Comparison of ENCODE assay signal across 25 mouse cellular contexts in genomic region chr7:128790045-128790444, GRCm38 (mm10). TPM values are rescaled to one million over a fixed set of nuclear protein-coding genes. Genes with fewer than 3 reads are reported as not detected.
A peak's percentile ranks its signal among the peaks of the same experiment; 100 is the strongest.
DNase-seq lines count a peak whose midpoint lies in the region; ATAC-seq and TF ChIP-seq lines count a peak whose summit lies in the region.
"Had no signal": no experiment of that assay in that cellular context is flagged by ENCODE, and none has a peak within 500 bp of the region (broad histone marks: within the 10 kb centered on the region; RNA-seq: fewer than 3 reads in every experiment).

No protein-coding gene starts in this region.

- no peak overlapping the region for H3K9ac ChIP-seq in heart, postnatal 0 days (replicated peaks; ENCODE audit: low read depth, low read length)
- H3K9ac ChIP-seq: embryonic facial prominence, embryonic 13.5 days; heart, embryonic 12.5 days; hindbrain, embryonic 13.5 days had no signal

- H3K27me3 ChIP-seq in heart, postnatal 0 days (ENCODE audit: control insufficient read depth, insufficient read depth, low read length), result no peaks in the 10 kb centered on the region
- H3K27me3 ChIP-seq: embryonic facial prominence, embryonic 13.5 days; heart, embryonic 12.5 days; hindbrain, embryonic 13.5 days had no signal

- H3K4me2 ChIP-seq in heart, postnatal 0 days (ENCODE audit: low read depth, low read length), result no peak overlapping the region
- H3K4me2 ChIP-seq: embryonic facial prominence, embryonic 13.5 days; heart, embryonic 12.5 days; hindbrain, embryonic 13.5 days had no signal

- 75% methylated on average over 4 of the region's 4 CpGs for WGBS in heart, postnatal 0 days

- H3K27ac ChIP-seq in heart, postnatal 0 days (ENCODE audit: low read depth), result no peak overlapping the region
- H3K27ac ChIP-seq: embryonic facial prominence, embryonic 13.5 days; hindbrain, embryonic 13.5 days; layer of hippocampus, adult 2 months; limb, embryonic 10.5 days had no signal

- no peaks in the 10 kb centered on the region for H3K9me3 ChIP-seq in heart, postnatal 0 days (replicated peaks; ENCODE audit: control insufficient read depth, low read length)
- H3K9me3 ChIP-seq: embryonic facial prominence, embryonic 13.5 days; G1E; heart, embryonic 12.5 days; hindbrain, embryonic 13.5 days; limb, embryonic 10.5 days had no signal

- H3K4me1 ChIP-seq in heart, postnatal 0 days (ENCODE audit: control insufficient read depth, insufficient read depth), result no peaks in the 10 kb centered on the region
- H3K4me1 ChIP-seq: embryonic facial prominence, embryonic 13.5 days; heart, embryonic 12.5 days; hindbrain, embryonic 13.5 days; limb, embryonic 10.5 days had no signal

- H3K36me3 ChIP-seq in heart, postnatal 0 days (replicated peaks; ENCODE audit: control insufficient read depth, insufficient read depth, low read length), result peaks cover 16% of the 10 kb centered on the region

- TF ChIP-seq CTCF in heart, postnatal 0 days (IDR thresholded peaks at IDR 0.05; ENCODE audit: low read depth), result no peak

- no peak for DNase-seq in heart, postnatal 0 days (ENCODE audit: low spot score)
- no peak for DNase-seq in heart, postnatal 4 days
- peak; percentile 15 for DNase-seq in testis, postnatal 14 days (ENCODE audit: low spot score)
- DNase-seq in testis, postnatal 10 days (ENCODE audit: low spot score), result no peak
- DNase-seq in skeletal muscle tissue, adult 2 months (ENCODE audit: low read depth, low spot score), result peak; percentile 20
- no peak for DNase-seq in thymus, postnatal 25 days
- DNase-seq: B cell, adult 2 months; cerebellum, adult 11-12 months; cerebellum, postnatal 14 days; gastrocnemius, postnatal 14 days; lung, adult 2 months; midbrain, embryonic 14.5 days; right cerebral cortex, postnatal 14 days; spleen, adult 18-20 months; thymus, adult 2 months had no signal

- H3K4me3 ChIP-seq in heart, postnatal 0 days (ENCODE audit: low read depth, low read length), result no peak overlapping the region
- H3K4me3 ChIP-seq: embryonic facial prominence, embryonic 13.5 days; erythroblast, embryonic 14.5 days; heart, embryonic 12.5 days; hindbrain, embryonic 13.5 days; layer of hippocampus, adult 2 months; limb, embryonic 10.5 days had no signal

- 0 out of 2 replicates have a peak, but pooled peaks have one; percentile 20 for ATAC-seq in heart, postnatal 0 days (ENCODE audit: insufficient read depth, low read depth)
- ATAC-seq in megakaryocyte progenitor cell, adult 5-6 weeks (replicated peaks; ENCODE audit: poor library complexity), result no peak
- ATAC-seq: forebrain, embryonic 16.5 days; inflammation-experienced regulatory T-cells, adult 6 months had no signal

- no peak for TF ChIP-seq EP300 in heart, postnatal 0 days (IDR thresholded peaks at IDR 0.05; ENCODE audit: low read depth)

RNA-seq across cellular contexts. Expression of gene Sec23ip, which starts 45.3 kb away (rescaled TPM):
- total RNA-seq in heart, postnatal 0 days (2014; rRNA removed; ENCODE audit: low replicate concordance), result 10.6 and 13.0 TPM in 2 replicates
- 18.1 and 20.2 TPM in 2 replicates for polyA plus RNA-seq in heart, postnatal 0 days (2015; fragmentation: Nextera tagmentation; extraction: Ambion mirVana)
- total RNA-seq in heart, postnatal 4 days (2021), result 10 to 100 TPM; 34.9 to 36.3 TPM
- total RNA-seq in megakaryocyte progenitor cell, adult 5-6 weeks (2015), result 36.5 and 38.7 TPM in 2 replicates
- 48.2 and 54.3 TPM in 2 replicates for total RNA-seq in megakaryocyte progenitor cell, adult 5-6 weeks (2017)

RNA-seq across cellular contexts. Expression of gene Mcmbp, which starts 49.8 kb away (rescaled TPM):
- 39.4 and 40.0 TPM in 2 replicates for total RNA-seq in heart, postnatal 0 days (2014; rRNA removed; ENCODE audit: low replicate concordance)
- 25.4 and 26.8 TPM in 2 replicates for polyA plus RNA-seq in heart, postnatal 0 days (2015; fragmentation: Nextera tagmentation; extraction: Ambion mirVana)
- total RNA-seq in heart, postnatal 4 days (2021), result 10 to 100 TPM; 43.8 to 45.7 TPM
- total RNA-seq in megakaryocyte progenitor cell, adult 5-6 weeks (2015), result 99.5 and 102 TPM in 2 replicates
- total RNA-seq in megakaryocyte progenitor cell, adult 5-6 weeks (2017), result 70.9 and 71.7 TPM in 2 replicates

Comparison
In these comparisons a context has a peak if more than half of its experiments do, and no peak if none do; other contexts are left out.
1. DNase-seq: peak in testis, postnatal 14 days (single experiment) and skeletal muscle tissue, adult 2 months (single experiment); none in heart, postnatal 0 days (single experiment), heart, postnatal 4 days (single experiment), testis, postnatal 10 days (single experiment) and thymus, postnatal 25 days (single experiment).